Mouse (Mus musculus) regulatory T cell (primary cell): ENCODE data around the gene H6pd.

Experiments
- in situ Hi-C: fragments of 300-600 bp; cut with MboI, MseI; formaldehyde crosslinking; loops from one replicate; pipeline ENCODE4 v1.15.1; 2025; ENCODE audit warnings: high pct_unique_total_duplicates

H6pd gene

GRCm38 (mm10) chr4:149999510-149999900 is 9.3 kb downstream of the H6pd start:
- in situ Hi-C loops, result no loop called here

GRCm38 (mm10) chr4:149998786-149999509 is 9.9 kb downstream of the H6pd start:
- in situ Hi-C loops, result no loop called here

GRCm38 (mm10) chr4:149997999-149998398 is 10.8 kb downstream of the H6pd start:
- in situ Hi-C loops, result no loop called here

- in situ Hi-C loops, result no loop called here
Observed at GRCm38 (mm10) chr4:149996440-149996839, 12.4 kb downstream of the H6pd start.

GRCm38 (mm10) chr4:149995911-149996310 is 12.9 kb downstream of the H6pd start:
- in situ Hi-C loops, result no loop called here

- in situ Hi-C loops, result no loop called here
Observed at GRCm38 (mm10) chr4:149994218-149994617, 14.6 kb downstream of the H6pd start.

GRCm38 (mm10) chr4:149992670-149993032 is 16.2 kb downstream of the H6pd start:
- in situ Hi-C loops, result no loop called here

GRCm38 (mm10) chr4:149991755-149992669 is 16.8 kb downstream of the H6pd start:
- in situ Hi-C loops, result no loop called here

GRCm38 (mm10) chr4:149990954-149991633 is 17.7 kb downstream of the H6pd start:
- in situ Hi-C loops, result no loop called here

- in situ Hi-C loops, result no loop called here
Observed at GRCm38 (mm10) chr4:149990212-149990953, 18.4 kb downstream of the H6pd start.

GRCm38 (mm10) chr4:149988931-149989556 is 19.8 kb downstream of the H6pd start:
- in situ Hi-C loops, result no loop called here

GRCm38 (mm10) chr4:149988301-149988700 is 20.5 kb downstream of the H6pd start:
- in situ Hi-C loops, result no loop called here

- in situ Hi-C loops, result no loop called here
Observed at GRCm38 (mm10) chr4:149986671-149987417, 22.0 kb downstream of the H6pd start.

GRCm38 (mm10) chr4:149983921-149984645 is 24.7 kb downstream of the H6pd start:
- in situ Hi-C loops, result no loop called here

GRCm38 (mm10) chr4:149982154-149982553 is 26.7 kb downstream of the H6pd start:
- in situ Hi-C loops, result no loop called here

- in situ Hi-C loops, result no loop called here
Observed at GRCm38 (mm10) chr4:149979819-149980308, 29.0 kb downstream of the H6pd start.

GRCm38 (mm10) chr4:149978820-149979219 is 30.0 kb downstream of the H6pd start:
- in situ Hi-C loops, result no loop called here

- in situ Hi-C loops, result no loop called here
Observed at GRCm38 (mm10) chr4:149977801-149978544, 30.9 kb downstream of the H6pd start.

GRCm38 (mm10) chr4:149977181-149977580 is 31.6 kb downstream of the H6pd start:
- in situ Hi-C loops, result no loop called here
